8 mouse cellular contexts compared by ENCODE assay signal in genomic region chr2:32727435-32727834, GRCm38 (mm10). TPM values are rescaled to one million over a fixed set of nuclear protein-coding genes. Genes with fewer than 3 reads are reported as not detected.
DNase-seq lines count a peak whose midpoint lies in the region; ATAC-seq lines count a peak whose summit lies in the region.

No protein-coding gene starts in this region.

- intact Hi-C loops in left cerebral cortex, postnatal 10 days (cut with DNase I), result no loop called here

- peak; percentile 99 for DNase-seq in ZHBTc4 (ENCODE audit: low read depth, low spot score)
- DNase-seq in embryo, embryonic 10 days (ENCODE audit: low spot score), result peak; percentile 99
- DNase-seq in gastrocnemius, postnatal 10 days, result peak; percentile 83
- peak; percentile 84 for DNase-seq in induced T-regulatory cell, adult 2 months (ENCODE audit: low read depth)
- peak; percentile 83 to 95 for DNase-seq in left cerebral cortex, postnatal 10 days (ENCODE audit: extremely low spot score in 1 of 2, low spot score in 2 of 2)
- peak; percentile 79 for DNase-seq in right cerebral cortex, postnatal 25 days
- DNase-seq in urinary bladder, postnatal 4 days (ENCODE audit: low spot score in 2 of 2), result peak; percentile 88 to 91

- peak; percentile 99 for ATAC-seq in megakaryocyte-erythroid progenitor cell, adult 5-6 weeks (replicated peaks; ENCODE audit: low FRiP score, low TSS enrichment, poor library complexity, severe bottlenecking)

RNA-seq across cellular contexts. Expression of gene Sh2d3c, which starts 6.6 kb away (rescaled TPM):
- 10 to 100 TPM; 13.2 to 16.6 TPM for total RNA-seq in gastrocnemius, postnatal 10 days (2021)
- total RNA-seq in left cerebral cortex, postnatal 10 days (2021), result 10 to 100 TPM; 33.0 to 37.3 TPM
- 2.5 and 5.4 TPM in 2 replicates for total RNA-seq in megakaryocyte-erythroid progenitor cell, adult 5-6 weeks (2014; fragmentation: Nextera tagmentation)
- 1.1 and 1.4 TPM in 2 replicates for total RNA-seq in megakaryocyte-erythroid progenitor cell, adult 5-6 weeks (2017)

RNA-seq across cellular contexts. Expression of gene 6330409D20Rik, which starts 13.4 kb away (rescaled TPM):
- total RNA-seq in gastrocnemius, postnatal 10 days (2021), result not detected
- total RNA-seq in left cerebral cortex, postnatal 10 days (2021), result 1 to 10 TPM; 2.3 to 2.9 TPM
- total RNA-seq in megakaryocyte-erythroid progenitor cell, adult 5-6 weeks (2014; fragmentation: Nextera tagmentation), result not detected in 2 replicates
- total RNA-seq in megakaryocyte-erythroid progenitor cell, adult 5-6 weeks (2017), result not detected in 2 replicates

RNA-seq across cellular contexts. Expression of gene Cdk9, which starts 14.6 kb away (rescaled TPM):
- total RNA-seq in gastrocnemius, postnatal 10 days (2021), result 10 to 100 TPM; 29.5 to 35.2 TPM
- 10 to 100 TPM; 89.3 to 92.5 TPM for total RNA-seq in left cerebral cortex, postnatal 10 days (2021)
- total RNA-seq in megakaryocyte-erythroid progenitor cell, adult 5-6 weeks (2014; fragmentation: Nextera tagmentation), result 95.7 and 133 TPM in 2 replicates
- total RNA-seq in megakaryocyte-erythroid progenitor cell, adult 5-6 weeks (2017), result 29.6 and 46.5 TPM in 2 replicates

RNA-seq across cellular contexts. Expression of gene Fpgs, which starts 23.5 kb away (rescaled TPM):
- total RNA-seq in gastrocnemius, postnatal 10 days (2021), result 10 to 100 TPM; 10.5 to 15.6 TPM
- 10 to 100 TPM; 11.4 to 14.4 TPM for total RNA-seq in left cerebral cortex, postnatal 10 days (2021)
- total RNA-seq in megakaryocyte-erythroid progenitor cell, adult 5-6 weeks (2014; fragmentation: Nextera tagmentation), result 94.2 and 96.1 TPM in 2 replicates
- total RNA-seq in megakaryocyte-erythroid progenitor cell, adult 5-6 weeks (2017), result 45.7 and 66.1 TPM in 2 replicates

RNA-seq across cellular contexts. Expression of gene Tor2a, which starts 29.6 kb away (rescaled TPM):
- total RNA-seq in gastrocnemius, postnatal 10 days (2021), result 10 to 100 TPM; 12.7 to 13.7 TPM
- 10 to 100 TPM; 28.6 to 28.9 TPM for total RNA-seq in left cerebral cortex, postnatal 10 days (2021)
- total RNA-seq in megakaryocyte-erythroid progenitor cell, adult 5-6 weeks (2014; fragmentation: Nextera tagmentation), result 29.8 and 30.9 TPM in 2 replicates
- 17.1 and 17.4 TPM in 2 replicates for total RNA-seq in megakaryocyte-erythroid progenitor cell, adult 5-6 weeks (2017)

Comparison
In these comparisons a context has a peak if more than half of its experiments do, and no peak if none do; other contexts are left out.
1. Peak in every context shown above with its lines: DNase-seq and ATAC-seq.